Mouse (Mus musculus): ENCODE measurements at regions not wholly inside any gene's neighbourhood (a gene's known extent, or its start where the extent isn't known, plus 50 kb on each side); places are given as distances from the start of the nearest gene placed in this dataset.

DNA sequence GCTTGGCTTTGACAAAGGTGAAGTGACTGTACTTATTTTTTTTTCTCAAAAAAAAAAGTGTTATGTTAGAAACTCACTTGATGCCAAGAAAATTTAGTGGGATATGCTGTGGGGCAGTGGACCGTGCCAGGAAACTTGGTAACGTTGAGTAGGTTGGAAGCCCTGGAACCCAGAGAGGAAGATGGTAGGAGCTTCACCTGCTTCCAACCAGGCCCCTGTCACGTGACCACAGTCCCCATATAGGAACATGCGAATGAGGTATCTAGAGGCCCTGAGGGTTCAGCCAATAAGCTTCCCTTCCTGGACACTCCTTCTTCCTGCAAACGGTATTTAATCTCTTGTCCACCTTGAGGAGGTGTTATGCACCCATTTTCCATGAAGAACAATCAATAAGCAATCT is 68.5 kb upstream of the Irx6 start:
- WGBS: 91% methylated on average over 5 of the region's 5 CpGs
- Histone ChIP-seq H3K4me2 (no peak overlapping the region), H3K9ac (no peak overlapping the region), H3K4me3 (no peak overlapping the region), H3K4me1 (peaks cover 11% of the 10 kb centered on the region), H3K27ac (no peak overlapping the region), H3K9me3 (no peaks in the 10 kb centered on the region), H3K27me3 (peaks cover under 1% of the 10 kb centered on the region; the same call in 1 of the 2 replicates), H3K36me3 (no peaks in the 10 kb centered on the region)
- no peak for ATAC-seq (ENCODE audit: insufficient number of reproducible peaks, insufficient read depth, low FRiP score, low TSS enrichment, low read depth)

GRCm38 (mm10) chr8:92607604-92608003 is 66.5 kb upstream of the Irx6 start:
- H3K4me1 ChIP-seq: peaks cover 15% of the 10 kb centered on the region
- H3K27me3 ChIP-seq: peaks cover 18% of the 10 kb centered on the region
- no peak overlapping the region for H3K4me2 ChIP-seq
- 70% methylated on average over 6 of the region's 6 CpGs for WGBS
- no peak overlapping the region for H3K9ac ChIP-seq
- no peak overlapping the region for H3K27ac ChIP-seq
- H3K9me3 ChIP-seq: no peaks in the 10 kb centered on the region
- no peak for ATAC-seq (ENCODE audit: insufficient number of reproducible peaks, insufficient read depth, low FRiP score, low TSS enrichment, low read depth)
- H3K4me3 ChIP-seq: no peak overlapping the region
- no peaks in the 10 kb centered on the region for H3K36me3 ChIP-seq

DNA sequence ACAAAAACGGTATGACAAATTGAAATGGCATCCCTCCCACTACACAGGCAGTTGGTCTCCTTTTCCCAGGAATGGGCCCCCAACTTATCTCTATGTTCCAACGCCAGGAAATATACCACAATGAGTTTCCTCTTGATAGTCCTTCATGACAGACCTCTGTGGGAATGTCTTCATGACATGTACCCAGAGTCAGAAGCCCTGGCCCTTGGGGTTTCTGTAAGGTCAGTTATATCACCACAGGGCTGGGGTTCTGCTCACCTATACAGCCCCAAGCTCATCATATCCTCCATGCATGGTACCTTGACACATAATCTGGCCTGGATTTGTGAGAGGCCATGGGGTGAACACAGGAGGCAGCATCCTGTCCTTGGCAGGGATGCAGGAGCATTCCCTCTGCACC is 64.2 kb upstream of the Irx6 start:
- Histone ChIP-seq H3K4me2 (no peak overlapping the region), H3K27me3 (peaks cover 28% of the 10 kb centered on the region), H3K27ac (no peak overlapping the region), H3K4me1 (peaks cover 20% of the 10 kb centered on the region), H3K9me3 (no peaks in the 10 kb centered on the region), H3K9ac (no peak overlapping the region), H3K36me3 (no peaks in the 10 kb centered on the region), H3K4me3 (no peak overlapping the region)
- no peak for ATAC-seq (ENCODE audit: insufficient number of reproducible peaks, insufficient read depth, low FRiP score, low TSS enrichment, low read depth)
- 85% methylated on average over 2 of the region's 2 CpGs for WGBS

- Histone ChIP-seq H3K4me2 (no peak overlapping the region), H3K4me3 (no peak overlapping the region), H3K27me3 (peaks cover 33% of the 10 kb centered on the region), H3K36me3 (no peaks in the 10 kb centered on the region), H3K4me1 (peaks cover 20% of the 10 kb centered on the region), H3K9ac (no peak overlapping the region), H3K9me3 (no peaks in the 10 kb centered on the region), H3K27ac (no peak overlapping the region)
- WGBS: 47% methylated on average over 6 of the region's 6 CpGs
- no peak for ATAC-seq (ENCODE audit: insufficient number of reproducible peaks, insufficient read depth, low FRiP score, low TSS enrichment, low read depth)
These were observed 63.5 kb upstream of the Irx6 start for GRCm38 (mm10) chr8:92610487-92611059.

GRCm38 (mm10) chr8:92613486-92613885 is 60.6 kb upstream of the Irx6 start:
- H3K4me3 ChIP-seq: no peak overlapping the region
- peaks cover 46% of the 10 kb centered on the region for H3K4me1 ChIP-seq
- no peak for ATAC-seq (ENCODE audit: insufficient number of reproducible peaks, insufficient read depth, low FRiP score, low TSS enrichment, low read depth)
- no peaks in the 10 kb centered on the region for H3K9me3 ChIP-seq
- H3K36me3 ChIP-seq: no peaks in the 10 kb centered on the region
- H3K9ac ChIP-seq: no peak overlapping the region
- H3K27me3 ChIP-seq: peaks cover 51% of the 10 kb centered on the region
- H3K27ac ChIP-seq: no peak overlapping the region
- H3K4me2 ChIP-seq: peak overlapping the region; percentile 17; the same call in 1 of the 2 replicates
- 33% methylated on average over 4 of the region's 4 CpGs for WGBS

- Histone ChIP-seq H3K4me1 (peaks cover 37% of the 10 kb centered on the region), H3K27ac (no peak overlapping the region), H3K4me2 (0 out of 2 replicates have a peak overlapping the region, but pooled peaks have one; percentile 11), H3K27me3 (peaks cover 61% of the 10 kb centered on the region), H3K36me3 (no peaks in the 10 kb centered on the region), H3K9me3 (no peaks in the 10 kb centered on the region), H3K4me3 (no peak overlapping the region), H3K9ac (no peak overlapping the region)
- 30% methylated on average over 10 of the region's 10 CpGs for WGBS
- no peak for ATAC-seq (ENCODE audit: insufficient number of reproducible peaks, insufficient read depth, low FRiP score, low TSS enrichment, low read depth)
These were observed 57.6 kb upstream of the Irx6 start for GRCm38 (mm10) chr8:92616341-92617115.

DNA sequence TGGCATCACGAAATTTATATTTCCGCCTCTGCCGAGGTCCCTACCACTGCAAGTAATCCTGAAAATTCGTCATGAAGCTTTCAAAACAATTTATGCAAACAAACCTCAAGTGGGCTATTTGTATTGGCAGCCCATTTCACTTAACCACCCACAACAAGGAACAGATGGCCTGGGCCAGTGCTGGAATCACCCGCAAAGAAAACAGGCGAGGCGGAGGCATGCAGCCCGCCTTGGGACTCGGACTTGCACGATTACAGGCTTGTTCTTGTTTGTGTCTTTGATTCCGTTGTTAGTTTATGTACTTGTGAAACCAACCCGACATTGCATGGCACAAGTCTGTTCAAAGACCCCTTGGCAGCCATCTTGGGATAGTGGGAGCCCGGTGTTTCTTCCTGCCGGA is 55.8 kb upstream of the Irx6 start:
- Histone ChIP-seq H3K9ac (no peak overlapping the region), H3K4me1 (peaks cover 32% of the 10 kb centered on the region), H3K4me2 (peak overlapping the region; percentile 24; the same call in 1 of the 2 replicates), H3K4me3 (no peak overlapping the region), H3K27me3 (peaks cover 53% of the 10 kb centered on the region), H3K27ac (0 out of 2 replicates have a peak overlapping the region, but pooled peaks have one; percentile 2), H3K36me3 (no peaks in the 10 kb centered on the region), H3K9me3 (no peaks in the 10 kb centered on the region)
- no peak; the same call in 1 of the 2 replicates for ATAC-seq (ENCODE audit: insufficient number of reproducible peaks, insufficient read depth, low FRiP score, low TSS enrichment, low read depth)
- WGBS: 30% methylated on average over 14 of the region's 14 CpGs

All from embryonic facial prominence, embryonic 13.5 days (tissue).